Mouse (Mus musculus) embryonic facial prominence, embryonic 14.5 days (tissue): Measurements from ENCODE around the gene Aifm2. TPM values are rescaled to one million over a fixed set of nuclear protein-coding genes. Genes with fewer than 3 reads are reported as not detected.

Experiments
- ATAC-seq: fragments of 200-750 bp; cut with Nextera tagmentation; 2 replicates; pipeline ENCODE4 v1.8.0; 2017; ENCODE audit warnings: low read depth, moderate number of reproducible peaks, moderate TSS enrichment
- DNase-seq: peaks from one replicate; pipeline ENCODE4 v3.0.0-alpha.2; 2015; ENCODE audit warnings: low spot score
- H3K27ac ChIP-seq: fragments of 300-500 bp; sonication (generic); replicated peaks from 2 replicates; pipeline ENCODE4 v1.5.1; 2014; ENCODE audit warnings: low read depth, mild to moderate bottlenecking, low read length, moderate library complexity
- H3K27me3 ChIP-seq: fragments of 300-500 bp; sonication (generic); replicated peaks from 2 replicates; pipeline ENCODE4 v1.6.1; 2014; ENCODE audit warnings: low read length; ENCODE audit not compliant: control insufficient read depth, insufficient read depth
- H3K36me3 ChIP-seq: fragments of 300-500 bp; sonication (generic); 2 replicates; pipeline ENCODE4 v1.6.1; 2014; ENCODE audit warnings: low read length, mixed read lengths; ENCODE audit not compliant: control insufficient read depth, insufficient read depth
- H3K4me1 ChIP-seq: fragments of 300-500 bp; sonication (generic); 2 replicates; pipeline ENCODE4 v1.6.1; 2014; ENCODE audit warnings: antibody characterized with exemption, low read length; ENCODE audit not compliant: control insufficient read depth, insufficient read depth
- H3K4me2 ChIP-seq: fragments of 300-500 bp; sonication (generic); 2 replicates; pipeline ENCODE4 v1.6.1; 2014; ENCODE audit warnings: low read depth, mild to moderate bottlenecking, low read length, moderate library complexity, mixed read lengths
- H3K4me3 ChIP-seq: fragments of 300-500 bp; sonication (generic); 2 replicates; pipeline ENCODE4 v1.5.1; 2014; ENCODE audit warnings: low read depth, mild to moderate bottlenecking, low read length
- H3K9ac ChIP-seq: fragments of 300-500 bp; sonication (generic); 2 replicates; pipeline ENCODE4 v1.6.1; 2014; ENCODE audit warnings: low read depth, mild to moderate bottlenecking, low read length, moderate library complexity, mixed read lengths
- H3K9me3 ChIP-seq: fragments of 300-500 bp; sonication (generic); 2 replicates; pipeline ENCODE4 v1.6.1; 2016; ENCODE audit warnings: low read length; ENCODE audit not compliant: control insufficient read depth
- WGBS: fragments of 180-500 bp; shearing (Covaris S2); extraction: QIAGEN DNeasy Blood & Tissue Kit; methylation state at CpG from one replicate; pipeline ENCODE4 v1.1.7; 2014; 5-methylcytosine and 5-hydroxymethylcytosine counted together
- polyA plus RNA-seq: library from polyadenylated mRNA; unstranded; fragments of >200 nt; fragmentation: Nextera tagmentation; extraction: Ambion mirVana; gene quantifications from 2 replicates; pipeline ENCODE4 v1.2.1, GENCODE M21; 2014

The Aifm2 gene
- polyA plus RNA-seq, 1 experiment from 2014 or later: 13.8 TPM

DNA sequence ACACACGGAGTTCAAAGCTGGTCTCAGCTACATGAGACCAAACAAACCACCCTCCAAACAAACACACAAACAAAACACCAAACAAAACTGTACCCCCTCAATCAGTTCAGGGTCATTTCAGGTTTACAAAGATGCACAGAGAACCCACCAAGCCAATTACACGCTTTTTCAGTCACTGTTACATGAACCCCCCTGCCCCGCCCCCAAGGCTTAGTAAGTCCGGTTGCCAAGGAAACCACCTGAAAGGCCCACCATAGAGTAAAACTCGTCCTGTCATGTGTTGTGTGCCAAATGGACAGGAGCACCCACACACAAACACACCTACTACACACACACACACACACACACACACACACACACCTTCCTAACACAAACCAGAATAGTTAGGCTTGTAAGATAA, 50.5 kb downstream of the Aifm2 start:
- Histone ChIP-seq H3K27me3 (no peaks in the 10 kb centered on the region), H3K9ac (no peak overlapping the region), H3K9me3 (no peaks in the 10 kb centered on the region), H3K36me3 (no peaks in the 10 kb centered on the region), H3K27ac (no peak overlapping the region; the same call in 1 of the 2 replicates), H3K4me3 (no peak overlapping the region), H3K4me2 (no peak overlapping the region), H3K4me1 (peaks cover 18% of the 10 kb centered on the region; the same call in 1 of the 2 replicates)
- WGBS: 42% methylated on average over 5 of the region's 5 CpGs
- 0 out of 2 replicates have a peak, but pooled peaks have one; percentile 5 for ATAC-seq
- peak; percentile 63 for DNase-seq

DNA sequence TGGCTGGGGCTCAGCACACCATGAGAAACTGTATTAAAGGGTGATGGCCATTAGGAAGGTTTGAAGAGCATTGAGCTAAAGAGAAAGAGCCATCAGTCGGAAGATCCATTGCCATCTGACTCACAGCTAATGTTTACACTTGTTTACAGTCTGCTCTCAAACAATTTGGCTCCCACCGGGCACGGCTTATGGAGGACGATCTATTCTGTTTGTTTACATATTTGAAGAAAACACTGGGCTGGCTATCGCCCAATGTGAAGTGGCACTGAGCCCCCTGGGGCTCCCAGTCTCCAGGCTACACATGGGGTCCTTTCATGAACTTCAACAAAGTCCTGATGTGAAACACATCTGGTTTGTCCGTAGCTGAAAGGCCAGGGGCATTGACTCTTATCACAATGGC, 51.7 kb downstream of the Aifm2 start:
- Histone ChIP-seq H3K27me3 (no peaks in the 10 kb centered on the region), H3K36me3 (no peaks in the 10 kb centered on the region), H3K27ac (no peak overlapping the region), H3K4me1 (peaks cover 18% of the 10 kb centered on the region; the same call in 1 of the 2 replicates), H3K9ac (no peak overlapping the region), H3K9me3 (no peaks in the 10 kb centered on the region), H3K4me2 (no peak overlapping the region), H3K4me3 (no peak overlapping the region)
- ATAC-seq (no peak), DNase-seq (no peak)
- 33% methylated on average over 6 of the region's 6 CpGs for WGBS

DNA sequence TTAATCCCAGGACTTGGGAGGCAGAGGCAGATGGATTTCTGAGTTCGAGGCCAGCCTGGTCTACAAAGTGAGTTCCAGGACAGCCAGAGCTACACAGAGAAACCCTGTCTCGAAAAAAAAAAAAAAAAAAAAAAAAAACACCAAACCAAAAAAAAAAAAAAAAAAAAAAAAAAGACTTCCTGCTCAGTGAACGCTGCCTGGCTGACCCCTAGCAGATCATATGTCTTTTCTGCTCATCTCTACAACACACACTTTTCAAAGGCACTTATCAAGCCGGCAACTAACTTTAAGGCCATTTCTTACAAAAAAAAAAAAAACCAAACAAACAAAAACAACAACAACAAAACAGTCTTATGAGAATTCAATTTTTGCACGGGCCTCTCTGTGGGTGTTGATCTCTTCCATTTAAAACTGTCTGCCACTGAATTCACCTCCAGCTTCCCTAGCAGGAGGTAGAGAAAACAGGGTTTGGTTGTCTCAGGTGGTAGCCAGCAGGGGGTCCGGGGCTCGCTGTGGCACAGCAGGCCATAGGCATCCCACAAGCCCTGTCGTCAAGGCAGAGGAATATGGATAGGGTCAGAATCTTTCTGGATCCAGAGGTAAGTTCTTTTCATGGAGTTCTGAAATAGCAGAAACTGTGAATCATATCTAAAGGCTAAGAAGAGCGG, 66.5 kb downstream of the Aifm2 start:
- DNase-seq (no peak), ATAC-seq (no peak)
- H3K27me3 ChIP-seq: no peaks in the 10 kb centered on the region
- H3K4me1 ChIP-seq: 0 out of 2 replicates have a peak, but pooled peaks cover 7% of the 10 kb centered on the region
- H3K9me3 ChIP-seq: no peaks in the 10 kb centered on the region
- H3K36me3 ChIP-seq: peaks cover 6% of the 10 kb centered on the region; the same call in 1 of the 2 replicates
- peak overlapping the region; percentile 94 for H3K4me3 ChIP-seq
- H3K4me2 ChIP-seq: peak overlapping the region; percentile 68
- peak overlapping the region; percentile 96 for H3K27ac ChIP-seq
- WGBS: 14% methylated on average over 8 of the region's 9 CpGs
- peak overlapping the region; percentile 99; the same call in 1 of the 2 replicates for H3K9ac ChIP-seq

DNA sequence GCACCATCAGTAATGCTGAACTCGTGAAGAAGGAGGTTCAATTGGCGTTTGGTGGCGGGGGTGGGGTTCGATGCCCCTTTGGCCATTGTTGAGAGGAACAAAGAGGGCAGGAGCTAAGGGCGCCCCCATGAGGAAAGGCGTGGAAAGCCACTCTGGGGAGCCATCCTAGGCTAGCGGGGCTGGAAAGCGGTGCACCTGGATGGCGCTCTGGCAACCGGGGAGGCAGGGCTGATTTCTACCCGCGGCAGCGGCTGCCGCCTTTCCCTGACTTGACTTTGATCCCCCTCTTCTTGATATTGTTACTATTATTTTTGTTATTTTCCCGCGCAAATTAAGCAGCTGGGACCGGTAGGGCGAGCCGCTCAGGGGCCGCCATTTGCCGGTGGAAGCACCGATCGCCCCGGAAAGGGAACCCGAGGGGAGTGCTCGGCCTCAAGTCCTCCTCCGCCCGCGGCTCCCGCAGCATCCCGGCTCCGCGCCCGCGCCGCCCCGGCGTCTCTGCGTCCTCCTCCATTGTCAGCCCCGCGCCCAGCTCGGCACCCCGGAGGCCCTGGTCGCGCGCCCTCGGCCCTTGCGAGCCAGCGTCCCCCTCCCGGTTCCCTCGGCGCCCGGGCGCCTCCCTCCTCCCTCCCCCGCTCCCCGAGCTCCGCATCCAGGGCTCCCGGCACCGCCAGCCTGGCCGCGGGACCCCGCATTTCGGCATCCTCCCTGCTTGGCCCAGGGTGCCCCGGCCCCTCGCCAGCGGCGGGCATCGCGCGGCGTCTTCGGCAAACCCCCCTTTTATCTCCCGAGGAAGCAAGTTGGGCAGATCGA, 67.9 kb downstream of the Aifm2 start:
- H3K36me3 ChIP-seq: no peaks in the 10 kb centered on the region
- no peaks in the 10 kb centered on the region for H3K27me3 ChIP-seq
- ATAC-seq (peak; percentile 60), DNase-seq (peak; percentile 71)
- H3K4me2 ChIP-seq: peak overlapping the region; percentile 68
- H3K9me3 ChIP-seq: no peaks in the 10 kb centered on the region
- 0% methylated on average over 58 of the region's 74 CpGs for WGBS
- H3K27ac ChIP-seq: peak overlapping the region; percentile 96
- H3K9ac ChIP-seq: peak overlapping the region; percentile 99
- 0 out of 2 replicates have a peak, but pooled peaks cover 7% of the 10 kb centered on the region for H3K4me1 ChIP-seq
- peak overlapping the region; percentile 94 for H3K4me3 ChIP-seq

DNA sequence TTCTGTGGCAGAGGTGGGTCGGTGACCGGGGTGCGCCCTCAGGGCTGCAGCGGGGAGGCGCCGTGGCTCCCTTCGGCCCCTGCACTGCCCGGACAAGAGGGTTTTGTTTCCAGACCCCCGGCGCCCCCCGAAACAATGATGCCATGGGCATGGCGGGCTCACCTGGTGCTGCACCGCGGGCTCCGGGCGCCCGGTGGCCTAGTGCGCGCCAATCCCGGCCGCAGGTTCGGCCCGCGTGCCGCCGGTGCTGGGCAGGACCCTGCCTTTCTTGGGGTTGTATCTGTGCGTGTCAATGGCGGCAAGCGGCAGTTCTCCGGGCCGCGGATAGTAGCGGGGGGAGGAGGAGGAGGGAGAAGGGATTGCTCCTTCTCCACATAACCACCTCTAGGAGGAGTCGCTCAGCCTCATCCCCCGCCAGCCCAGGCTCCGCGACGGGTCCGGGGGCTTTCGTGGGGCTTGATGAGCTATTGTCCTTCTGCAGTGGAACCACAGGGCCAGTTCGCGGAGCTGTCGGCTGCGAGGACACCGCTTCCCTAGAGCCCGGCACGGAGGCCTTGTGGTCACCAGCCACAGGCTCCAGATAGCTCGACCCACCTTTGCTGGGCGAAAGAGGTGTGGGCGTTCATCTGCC, 68.7 kb downstream of the Aifm2 start, which contains the start of gene H2afy2:
Gene H2afy2, minus strand, starts transcription at position 527 of the 631 bp plus-strand sequence.
- Histone ChIP-seq H3K9me3 (no peaks in the 10 kb centered on the region), H3K4me3 (peak within 1 kb of the TSS; percentile 94), H3K36me3 (no peaks in the 10 kb centered on the region), H3K27ac (peak within 1 kb of the TSS; percentile 96), H3K27me3 (no peaks in the 10 kb centered on the region), H3K4me1 (0 out of 2 replicates have a peak, but pooled peaks cover 7% of the 10 kb centered on the region), H3K9ac (peak within 1 kb of the TSS; percentile 99), H3K4me2 (peak within 1 kb of the TSS; percentile 68)
- WGBS: 0% methylated on average over 23 of the region's 50 CpGs
- DNase-seq (peak; percentile 93), ATAC-seq (peak; percentile 91)

DNA sequence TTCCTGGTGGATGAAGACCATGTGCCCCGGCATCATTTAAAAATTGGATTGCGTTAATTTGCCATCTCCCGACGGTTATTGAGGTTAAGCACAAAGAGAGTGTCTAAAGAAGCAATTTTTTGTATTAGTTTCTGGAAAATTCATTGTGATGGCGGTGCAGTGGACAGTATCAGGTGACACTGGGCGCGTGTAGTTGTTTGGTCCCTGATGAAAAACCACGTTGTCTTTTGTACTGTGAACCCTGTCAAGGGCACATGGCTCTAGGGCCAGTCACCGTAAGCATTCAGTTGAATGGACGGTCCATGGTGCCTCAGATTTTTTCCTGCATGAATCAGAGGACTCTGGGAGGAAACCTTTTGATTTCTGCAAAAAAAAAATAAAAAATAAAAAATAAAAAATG, 69.4 kb downstream of the Aifm2 start:
- Histone ChIP-seq H3K9ac (peak overlapping the region; percentile 99), H3K27ac (peak overlapping the region; percentile 96), H3K9me3 (no peaks in the 10 kb centered on the region), H3K4me3 (peak overlapping the region; percentile 94), H3K27me3 (no peaks in the 10 kb centered on the region), H3K4me1 (0 out of 2 replicates have a peak, but pooled peaks cover 7% of the 10 kb centered on the region), H3K36me3 (no peaks in the 10 kb centered on the region), H3K4me2 (peak overlapping the region; percentile 68)
- 11% methylated on average over 10 of the region's 10 CpGs for WGBS
- DNase-seq: no peak
- no peak for ATAC-seq

DNA sequence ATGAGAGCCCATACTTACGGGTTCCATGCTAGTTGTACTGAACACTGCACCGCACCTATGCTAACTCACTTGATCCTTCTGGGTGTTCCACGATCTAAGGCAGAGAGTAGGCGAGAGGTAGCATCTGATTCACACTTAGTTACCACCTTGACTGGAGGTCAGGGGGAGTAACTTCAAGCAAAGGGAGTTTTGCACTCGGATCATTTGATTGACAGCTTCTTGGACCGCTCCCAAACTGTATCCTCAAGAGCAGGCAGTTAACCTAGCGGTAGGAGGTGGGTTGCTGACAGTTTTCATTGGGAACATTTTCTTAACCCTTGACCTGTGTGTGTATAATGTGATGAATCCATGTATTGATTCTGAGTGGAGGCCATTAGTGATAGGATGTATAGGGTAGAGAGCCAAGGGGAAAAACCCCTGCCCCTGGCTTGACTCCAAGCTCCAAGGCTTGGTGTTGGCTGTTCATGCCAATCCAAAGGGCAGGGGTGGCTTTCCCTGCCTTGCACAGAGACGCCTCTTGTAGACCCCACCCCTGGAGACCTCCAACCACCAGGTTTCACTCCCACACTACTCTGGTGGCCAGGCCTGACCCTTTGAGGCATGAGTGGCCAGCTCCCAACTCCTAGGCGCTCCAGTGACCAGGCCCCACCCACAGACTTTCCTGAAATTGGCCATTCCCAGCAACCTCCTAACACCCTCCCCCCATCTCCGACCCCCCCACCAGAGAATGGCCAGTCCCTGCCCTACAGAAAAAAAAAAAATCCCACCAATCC, 72.7 kb downstream of the Aifm2 start:
- H3K9me3 ChIP-seq: no peaks in the 10 kb centered on the region
- no peaks in the 10 kb centered on the region for H3K27me3 ChIP-seq
- no peaks in the 10 kb centered on the region for H3K36me3 ChIP-seq
- ATAC-seq (no peak), DNase-seq (no peak)
- no peak overlapping the region for H3K4me3 ChIP-seq
- H3K4me2 ChIP-seq: no peak overlapping the region
- H3K9ac ChIP-seq: no peak overlapping the region
- 81% methylated on average over 9 of the region's 10 CpGs for WGBS
- no peaks in the 10 kb centered on the region for H3K4me1 ChIP-seq
- H3K27ac ChIP-seq: no peak overlapping the region

DNA sequence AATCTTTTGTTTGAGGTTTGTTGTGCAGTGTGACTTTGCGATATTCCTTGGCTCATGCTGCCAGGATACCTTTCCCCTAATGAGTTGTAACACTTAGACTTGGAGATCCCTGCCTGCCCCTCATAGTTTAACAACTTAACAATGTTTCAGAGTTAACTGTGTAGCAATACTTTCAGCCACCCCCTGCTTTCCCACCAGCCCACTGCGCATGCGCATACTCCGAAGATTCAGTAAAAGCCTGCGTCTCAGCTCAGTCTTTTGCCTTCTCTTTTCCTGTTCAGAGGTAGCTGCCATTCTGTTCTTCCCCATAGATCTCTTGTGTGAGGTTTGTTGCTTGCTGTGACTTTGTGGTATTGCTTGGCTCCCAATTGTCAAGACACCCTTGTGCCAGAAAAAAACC, 73.4 kb downstream of the Aifm2 start:
- no peak for ATAC-seq

More for the DNA sequence above, 73.4 kb downstream of the Aifm2 start:
- Histone ChIP-seq H3K4me2 (no peak overlapping the region), H3K9me3 (no peaks in the 10 kb centered on the region), H3K9ac (no peak overlapping the region), H3K27ac (no peak overlapping the region), H3K4me3 (no peak overlapping the region), H3K27me3 (no peaks in the 10 kb centered on the region), H3K4me1 (no peaks in the 10 kb centered on the region), H3K36me3 (no peaks in the 10 kb centered on the region)
- no peak for DNase-seq
- 90% methylated on average over 5 of the region's 5 CpGs for WGBS
